Mouse (Mus musculus) kidney, postnatal 36 days (tissue): ENCODE measurements around the gene Lep.

Source experiments
- DNase-seq, 2 experiments: peaks; one replicate each; pipeline ENCODE4 v3.0.0; 2021 to 2022; ENCODE audit warnings: mixed read lengths in 2 of 2

Lep gene

GRCm38 (mm10) chr6:29049926-29050325 lies 10.1 kb upstream of the Lep start:
- peak; percentile 47 to 49 for DNase-seq

DNA sequence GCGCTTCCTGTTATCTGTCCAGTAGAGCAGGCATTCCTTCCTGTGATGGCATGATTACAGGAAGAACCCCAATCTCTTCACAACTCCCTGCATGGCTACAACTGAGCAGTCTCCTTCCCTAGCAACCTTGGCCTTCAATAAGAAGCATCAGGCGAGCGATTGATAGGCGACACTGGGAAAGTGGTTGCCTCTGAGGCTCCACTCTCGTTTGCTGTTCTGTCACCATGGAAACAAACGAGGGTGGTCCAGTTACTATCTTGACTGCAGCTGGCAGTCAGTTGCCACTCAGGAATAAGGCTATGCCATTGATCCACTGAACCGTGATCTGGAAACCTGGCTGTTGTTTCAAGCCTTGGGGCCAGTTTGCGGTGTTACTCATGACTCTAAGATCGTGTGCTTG lies 7.8 kb upstream of the Lep start:
- DNase-seq: peak in 1 of 2 experiments; percentile 21

GRCm38 (mm10) chr6:29053181-29053580 lies 6.8 kb upstream of the Lep start:
- DNase-seq: peak in 1 of 2 experiments; percentile 51

- DNase-seq: no peak
Observed at GRCm38 (mm10) chr6:29056377-29056776, 3.6 kb upstream of the Lep start.

- DNase-seq: peak; percentile 40
Observed at GRCm38 (mm10) chr6:29066389-29066790, 6.4 kb downstream of the Lep start.

DNA sequence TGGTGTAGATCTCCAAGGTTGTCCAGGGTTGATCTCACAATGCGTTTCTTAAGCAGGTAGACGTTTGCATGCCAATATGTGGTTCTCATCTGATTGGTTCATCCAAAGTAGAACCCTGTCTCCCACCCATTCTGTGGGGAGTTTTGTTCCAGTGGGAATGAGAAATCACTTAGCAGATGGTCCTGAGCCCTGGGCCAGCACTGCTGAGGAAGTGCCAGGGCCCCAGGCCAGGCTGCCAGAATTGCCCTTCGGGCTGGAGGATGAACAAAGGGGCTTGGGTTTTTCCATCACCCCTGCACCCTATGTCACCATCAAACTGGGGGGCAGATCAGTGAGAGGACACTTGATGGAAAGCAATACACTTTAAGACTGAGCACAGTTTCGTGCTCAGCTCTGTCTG lies 12.2 kb downstream of the Lep start:
- DNase-seq: no peak

GRCm38 (mm10) chr6:29073462-29074132 lies 13.6 kb downstream of the Lep start:
- peak in 1 of 2 experiments; percentile 21 for DNase-seq

- DNase-seq: no peak
Observed at GRCm38 (mm10) chr6:29074133-29074469, 14.1 kb downstream of the Lep start.

- no peak for DNase-seq
Observed at GRCm38 (mm10) chr6:29079291-29079690, 19.3 kb downstream of the Lep start.

DNA sequence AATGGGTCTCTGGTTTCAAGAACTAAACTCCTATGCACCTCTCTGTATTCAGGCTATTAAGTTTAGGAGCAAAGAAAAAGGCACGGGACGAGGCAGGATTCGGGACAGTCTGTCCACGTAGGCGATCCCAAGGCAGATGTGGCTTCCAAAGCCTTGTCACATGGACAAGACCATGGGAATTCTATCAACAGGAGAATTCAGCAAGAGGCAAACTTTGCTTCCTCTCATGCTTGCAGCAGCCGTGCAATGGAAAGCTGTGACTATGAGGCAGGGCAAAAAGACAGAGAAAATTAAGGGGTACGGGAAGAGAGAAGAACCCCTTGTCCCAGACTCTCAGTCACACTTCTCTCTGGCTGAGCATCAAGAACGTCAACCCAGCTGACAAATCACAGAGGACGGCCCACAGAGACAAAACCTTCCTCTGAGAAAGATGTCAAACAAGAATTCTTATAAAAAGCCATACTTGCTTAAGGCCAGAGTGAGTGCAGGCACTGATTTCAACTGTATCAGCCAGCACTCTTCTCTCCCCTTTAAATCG lies 21.9 kb downstream of the Lep start:
- no peak for DNase-seq

GRCm38 (mm10) chr6:29082776-29083354 lies 22.8 kb downstream of the Lep start:
- no peak for DNase-seq

DNA sequence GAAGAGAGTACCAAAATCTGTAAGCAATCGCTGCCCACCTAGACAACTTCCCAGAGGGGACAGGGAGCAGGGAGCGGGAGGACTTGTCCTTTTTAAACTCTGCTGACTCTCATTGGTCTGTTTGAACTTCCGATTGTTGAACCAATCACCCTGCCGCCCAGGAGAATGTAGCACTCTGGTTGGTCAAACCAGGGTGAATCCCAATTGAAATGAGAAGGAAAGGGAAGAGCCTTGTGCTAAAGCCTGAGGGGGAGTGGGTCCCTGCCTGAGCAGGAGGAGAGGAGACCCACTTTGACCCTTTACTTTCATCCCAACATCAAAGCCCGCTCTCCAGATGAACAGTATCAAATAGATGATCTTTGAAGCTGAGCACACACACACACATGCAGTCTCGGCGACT lies 24.4 kb downstream of the Lep start:
- DNase-seq: no peak

DNA sequence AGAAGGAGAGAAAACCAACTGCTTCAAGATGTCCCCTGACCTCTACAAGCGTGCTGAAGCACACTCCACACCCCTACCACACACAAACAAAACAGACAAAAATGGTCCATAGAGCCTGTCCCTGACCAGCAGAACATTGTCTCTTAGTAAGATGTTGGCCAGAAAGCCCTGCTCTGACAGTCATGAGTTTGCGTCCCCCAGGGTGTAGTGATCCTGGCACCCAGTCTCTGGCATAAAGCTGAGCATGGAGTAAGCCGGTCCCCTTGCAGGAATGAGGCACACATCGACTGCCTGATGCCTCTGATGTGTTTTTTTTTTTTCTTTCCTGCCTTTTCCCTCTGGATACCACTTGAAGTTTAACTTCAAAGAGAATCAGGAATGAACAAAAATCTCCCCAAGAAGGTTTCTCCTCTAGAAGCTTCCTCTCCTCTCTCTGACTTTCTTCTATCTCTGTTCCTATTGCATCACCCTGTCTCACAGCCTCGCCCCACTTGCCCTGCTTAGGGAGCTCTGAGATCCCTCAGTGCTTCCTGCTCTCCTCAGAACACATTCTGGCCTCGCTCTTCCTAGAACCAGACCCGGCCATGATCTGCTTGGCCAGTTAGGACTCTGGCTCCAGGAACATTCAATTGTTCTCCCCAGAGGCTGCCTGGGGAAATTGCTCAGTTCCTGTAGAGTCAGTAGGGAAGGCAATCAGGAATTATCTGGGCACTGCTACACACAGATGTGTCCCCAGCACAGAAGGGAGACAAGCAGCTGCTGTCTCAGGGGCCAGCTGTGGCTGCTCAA lies 28.1 kb downstream of the Lep start:
- peak; percentile 8 to 31 for DNase-seq

GRCm38 (mm10) chr6:29092234-29092633 lies 32.2 kb downstream of the Lep start:
- no peak for DNase-seq

DNA sequence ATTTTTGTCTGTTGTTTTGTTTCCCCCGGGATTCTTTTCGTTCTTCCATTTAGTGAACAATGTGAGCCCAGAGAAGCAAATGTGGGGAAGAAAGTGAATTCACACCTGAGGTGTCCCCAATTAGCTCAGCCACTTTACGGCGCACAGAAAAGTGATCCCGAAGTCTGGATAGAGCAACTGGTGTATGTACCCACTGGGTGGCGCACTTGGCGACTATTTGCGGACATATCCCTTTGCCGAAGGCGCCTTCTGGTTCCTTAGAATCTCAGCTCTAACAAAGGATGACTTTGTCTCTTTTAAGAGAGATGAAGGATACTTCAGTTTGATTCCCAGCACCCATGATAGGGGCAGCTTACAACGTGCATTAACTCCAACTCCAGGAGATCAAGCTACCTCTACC lies 32.9 kb downstream of the Lep start:
- peak in 1 of 2 experiments; percentile 50 for DNase-seq

DNA sequence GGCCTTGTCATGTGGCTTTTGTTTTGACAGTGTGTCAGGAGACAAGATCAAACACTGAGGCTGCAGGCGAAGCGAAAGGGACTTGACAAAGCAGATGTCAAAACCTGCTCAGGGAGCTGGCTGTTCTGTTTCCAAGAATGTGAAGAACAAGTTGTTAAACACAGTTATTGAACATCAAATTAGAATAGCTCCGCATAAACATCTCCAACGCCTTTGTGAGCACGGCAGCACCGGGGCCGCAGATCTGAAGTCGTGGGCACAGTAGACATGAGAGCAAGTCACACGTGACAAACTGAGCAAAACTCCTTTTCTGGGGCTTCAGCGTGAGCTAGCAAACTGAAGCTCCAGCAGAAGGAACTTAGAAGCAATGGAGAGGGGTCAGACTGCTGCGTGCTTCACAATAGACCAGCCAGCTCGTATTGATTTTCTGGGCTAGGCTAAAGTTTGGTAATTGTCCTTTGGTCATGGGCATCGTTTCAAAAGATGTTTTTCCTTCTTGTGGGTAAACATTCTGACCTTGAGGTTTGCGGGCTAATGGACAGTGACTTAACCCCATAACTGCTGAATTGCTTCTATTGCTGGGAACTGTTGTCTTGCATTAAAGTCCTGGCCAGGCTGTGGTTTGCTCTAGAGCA lies 39.6 kb downstream of the Lep start:
- DNase-seq: no peak

DNA sequence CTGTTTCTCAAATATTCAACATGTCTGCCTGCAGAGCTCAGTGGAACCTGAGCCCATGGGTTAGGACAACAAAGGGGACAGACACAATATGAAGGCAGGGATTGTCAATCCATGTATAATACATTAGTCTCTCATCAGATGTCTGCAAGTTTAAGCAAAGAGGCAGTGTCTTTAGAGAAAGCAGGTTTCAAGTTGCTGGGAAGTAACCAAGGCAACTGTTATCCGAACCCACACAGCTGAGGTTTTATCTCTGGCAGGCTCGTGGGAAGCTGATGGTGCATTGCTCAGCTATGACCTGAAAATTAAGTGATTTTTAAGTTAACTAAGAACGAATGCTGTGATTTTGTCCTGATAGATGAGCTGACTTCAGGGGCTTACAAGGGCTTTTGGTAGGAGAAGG lies 40.4 kb downstream of the Lep start:
- no peak for DNase-seq

DNA sequence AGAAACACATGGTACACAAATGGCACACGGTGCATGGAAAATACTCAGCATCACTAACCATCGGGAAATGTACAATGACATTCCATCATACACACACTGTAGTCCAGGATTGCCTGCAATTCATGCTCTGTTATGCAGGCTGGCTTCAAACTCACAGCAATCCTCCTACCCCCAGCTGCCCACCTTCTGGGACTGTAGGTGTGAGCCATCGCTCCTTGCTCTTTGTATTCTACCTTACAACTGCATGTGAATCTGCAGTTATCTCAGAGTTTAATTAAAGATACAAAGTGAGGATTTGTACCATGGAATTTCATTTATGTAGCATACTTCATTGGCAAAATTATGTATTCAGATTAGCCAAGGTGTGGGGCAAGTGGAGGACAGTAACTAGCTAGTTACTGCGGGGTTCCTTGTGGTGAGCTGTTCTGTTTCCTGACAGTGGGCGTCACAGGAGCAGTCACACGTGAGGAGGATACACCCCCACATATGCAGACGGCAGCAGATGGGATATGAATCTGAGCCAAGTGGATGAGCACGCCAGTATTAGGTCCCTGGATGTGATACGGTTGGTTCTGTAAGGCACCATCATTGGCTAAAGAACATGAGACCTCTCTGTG lies 41.3 kb downstream of the Lep start:
- DNase-seq: no peak

- DNase-seq: no peak
Observed at GRCm38 (mm10) chr6:29108376-29108775, 48.4 kb downstream of the Lep start.

- DNase-seq: no peak
Observed at GRCm38 (mm10) chr6:29111501-29111900, 51.5 kb downstream of the Lep start.

DNA sequence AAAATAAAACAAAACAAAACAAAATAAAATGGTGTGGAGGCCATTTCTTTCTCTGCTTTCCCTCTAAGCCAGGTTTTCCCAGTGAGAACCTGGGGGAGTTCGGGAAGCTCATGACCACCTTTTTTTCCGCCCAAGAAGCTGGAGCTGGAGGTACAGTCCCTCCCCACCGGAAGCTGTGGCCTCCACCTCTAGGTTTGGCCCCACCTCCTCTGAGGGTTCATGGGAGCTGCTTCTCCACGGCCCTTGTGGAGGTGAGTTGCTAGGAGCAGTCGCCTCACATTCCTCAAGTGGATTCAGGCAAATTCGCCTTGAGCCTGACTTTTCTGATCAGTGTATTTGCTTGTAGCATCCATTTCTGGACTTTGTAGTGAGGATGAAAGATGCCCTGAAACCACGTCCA lies 55.7 kb downstream of the Lep start:
- no peak for DNase-seq

DNA sequence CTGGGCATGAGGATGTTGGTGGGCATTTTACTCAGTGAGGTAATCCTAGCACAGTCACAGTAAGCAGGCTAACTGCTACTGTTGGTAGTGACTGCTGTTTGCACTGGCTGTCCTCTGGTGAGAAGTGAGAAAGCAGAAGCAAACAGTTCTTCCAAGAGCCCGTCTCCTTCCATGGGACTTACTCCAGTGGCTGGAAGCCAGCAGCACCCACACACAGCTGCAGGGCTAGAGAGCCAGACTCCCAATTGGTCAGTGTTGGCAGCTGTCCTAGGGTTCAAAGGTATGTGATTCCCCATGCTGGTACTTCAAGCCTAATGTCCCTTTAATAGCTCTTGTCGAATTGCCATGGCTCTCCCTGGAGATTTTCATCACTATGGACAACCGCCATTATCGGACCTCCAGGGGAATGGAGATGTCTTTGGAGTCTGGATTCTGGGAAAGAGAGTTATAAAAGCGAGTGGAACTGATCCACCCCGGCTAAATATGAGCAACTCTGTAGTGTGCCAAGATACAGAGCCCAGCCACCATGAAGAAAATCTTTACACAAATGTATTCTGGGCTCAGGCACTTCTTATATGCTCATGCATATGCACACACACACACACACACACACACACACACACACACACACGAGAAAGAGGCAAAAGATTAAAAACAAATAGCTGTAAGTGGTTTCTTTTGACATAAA lies 57.5 kb downstream of the Lep start:
- peak; percentile 87 to 88 for DNase-seq
